Mouse (Mus musculus): Measurements from ENCODE around the gene Zfp639.
A peak's percentile ranks its signal among the peaks of the same experiment; 100 is the strongest.

DNA sequence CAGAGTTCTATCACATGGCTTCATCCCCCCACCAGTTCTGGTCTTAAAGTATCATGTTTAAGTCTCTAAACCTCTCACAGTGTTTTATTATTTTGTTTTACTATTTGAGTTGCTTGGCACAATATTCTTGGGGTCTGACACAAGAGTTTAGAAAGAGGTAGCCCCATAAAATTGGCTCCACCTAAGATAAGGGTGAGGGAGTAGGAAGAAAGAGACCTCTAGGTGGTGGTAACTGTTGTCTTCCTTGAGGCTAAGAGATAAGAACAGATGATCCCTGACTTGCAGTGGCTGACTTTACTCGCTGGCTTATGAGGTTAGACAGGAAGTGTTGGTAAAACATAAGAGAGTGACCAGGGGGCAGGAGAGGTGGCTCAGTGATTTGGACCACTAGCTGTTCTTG, 25.6 kb downstream of the Zfp639 start:
- TF ChIP-seq ZKSCAN1 (IDR thresholded peaks at IDR 0.05; ENCODE audit: low read depth, low read length) (no peak), CTCF (IDR thresholded peaks at IDR 0.05 in 2 of 3, conservative IDR thresholded peaks at IDR 0.05 in 1 of 3; ENCODE audit: control insufficient read depth in 1 of 3, insufficient read depth in 1 of 3, low read depth in 2 of 3, low read length in 3 of 3, poor library complexity in 1 of 3, severe bottlenecking in 1 of 3) (peak in 1 of 3 experiments; percentile 23; a peak in 2 of 6 replicates), TAL1 (IDR thresholded peaks at IDR 0.05; ENCODE audit: low read length) (no peak), EP300 (IDR thresholded peaks at IDR 0.05; ENCODE audit: low read depth in 1 of 2, low read length in 2 of 2) (peak; percentile 62 to 69; a peak in 3 of 4 replicates)
